Mouse (Mus musculus) lung, postnatal 25 days (tissue): ENCODE results near the gene Gm4302.
"Not testable (repeated sequence)": the region's sequence is repeated elsewhere in the genome, so short reads cannot be mapped to it uniquely, and the experiment has no call there.

Source experiments
- DNase-seq: peaks from one replicate; pipeline ENCODE4 v3.0.0; 2022; ENCODE audit warnings: low spot score

The Gm4302 gene

GRCm38 (mm10) chr10:100340536-100340935 lies at the start of gene Gm4302:
Gene Gm4302 (plus strand): TSS chr10:100340836.
- DNase-seq = not testable (repeated sequence)

- no peak for DNase-seq
These were observed 44.5 kb upstream of the Gm4302 start for GRCm38 (mm10) chr10:100296105-100296504.

GRCm38 (mm10) chr10:100300106-100300505 lies 40.5 kb upstream of the Gm4302 start:
- not testable (repeated sequence) for DNase-seq

GRCm38 (mm10) chr10:100335376-100335775 lies 5.3 kb upstream of the Gm4302 start, which contains the start of gene Gm4301:
Gene Gm4301 (plus strand): TSS chr10:100335676.
- DNase-seq = not testable (repeated sequence)

- not testable (repeated sequence) for DNase-seq
These were observed 5.0 kb downstream of the Gm4302 start, which contains the start of gene Gm4303 for GRCm38 (mm10) chr10:100345672-100346071. Gene Gm4303 (plus strand): TSS chr10:100345972.

GRCm38 (mm10) chr10:100350793-100351192 lies 10.2 kb downstream of the Gm4302 start, which contains the start of gene Gm4305:
Gene Gm4305 (plus strand): TSS chr10:100351093.
- not testable (repeated sequence) for DNase-seq

GRCm38 (mm10) chr10:100356841-100357240 lies 16.2 kb downstream of the Gm4302 start:
- not testable (repeated sequence) for DNase-seq

- DNase-seq = not testable (repeated sequence)
These were observed 20.4 kb downstream of the Gm4302 start, which contains the start of gene Gm4307 for GRCm38 (mm10) chr10:100361038-100361437. Gene Gm4307 (plus strand): TSS chr10:100361338.

- DNase-seq = not testable (repeated sequence)
These were observed 41.8 kb downstream of the Gm4302 start, which contains the start of gene Gm4312 for GRCm38 (mm10) chr10:100382460-100382859. Gene Gm4312 (minus strand): TSS chr10:100382560.
